Mouse (Mus musculus) lung, adult 2 months (tissue): Measurements from ENCODE around the gene Rilp. TPM values are rescaled to one million over a fixed set of nuclear protein-coding genes. Genes with fewer than 3 reads are reported as not detected.
"Not testable (repeated sequence)": the region's sequence is repeated elsewhere in the genome, so short reads cannot be mapped to it uniquely, and the experiment has no call there.

Experiments used
- DNase-seq: peaks from one replicate; pipeline ENCODE4 v3.0.0; 2022
- H3K4me1 ChIP-seq: fragments of 200-500 bp; 2 replicates; pipeline ENCODE4 v1.6.1; 2011; ENCODE audit warnings: low read length; ENCODE audit not compliant: control insufficient read depth, insufficient read depth
- H3K4me3 ChIP-seq: fragments of 200-500 bp; replicated peaks from 2 replicates; pipeline ENCODE3; 2011; ENCODE audit warnings: low read depth, mild to moderate bottlenecking, control low read depth, low read length; ENCODE audit errors: extremely low read depth
- CTCF ChIP-seq: fragments of 200-500 bp; IDR thresholded peaks from 2 replicates; pipeline ENCODE4 v1.5.1; 2011; ENCODE audit warnings: mild to moderate bottlenecking, low read length, control low read depth; ENCODE audit not compliant: insufficient read depth
- POLR2A ChIP-seq: fragments of 200-500 bp; IDR thresholded peaks from 2 replicates; pipeline ENCODE4 v1.6.1; 2011; ENCODE audit warnings: low read depth, mild to moderate bottlenecking, control low read depth, low read length, borderline replicate concordance; ENCODE audit errors: extremely low read depth
- WGBS: fragments of 180-500 bp; shearing (Covaris S2); methylation state at CpG from one replicate; pipeline ENCODE4 v1.1.7; 2018; 5-methylcytosine and 5-hydroxymethylcytosine counted together
- polyA plus RNA-seq: library from polyadenylated mRNA; depleted of rRNA; stranded (reverse); fragments of >200 nt; gene quantifications from 2 replicates; pipeline ENCODE4 v1.2.3, GENCODE M21; 2012; rRNA removed

Gene Rilp
- polyA plus RNA-seq, 1 experiment: 14.5 TPM

DNA sequence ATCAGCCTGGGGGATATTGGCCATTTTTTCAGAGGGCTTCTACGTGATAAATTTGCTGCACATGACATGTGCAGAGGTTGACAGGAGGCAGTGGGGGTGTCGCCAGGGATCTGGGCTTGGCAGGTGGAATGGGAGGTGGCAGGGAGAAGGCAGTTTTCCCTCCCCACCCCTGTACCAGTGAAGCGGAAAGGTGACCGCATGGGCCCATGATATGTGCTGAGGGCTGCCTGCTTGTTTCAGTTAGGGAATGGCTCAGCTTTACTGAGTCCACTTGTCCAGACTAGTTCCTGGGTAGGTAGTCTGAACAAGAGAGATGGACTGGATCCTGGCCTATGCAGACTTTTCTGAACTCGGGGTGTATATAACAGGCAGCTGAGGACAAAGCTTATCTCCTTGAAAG lies 41.4 kb downstream of the Rilp start:
- TF ChIP-seq CTCF (no peak), POLR2A (no peak)
- peaks cover 26% of the 10 kb centered on the region for H3K4me1 ChIP-seq
- 89% methylated on average over 5 of the region's 5 CpGs for WGBS
- H3K4me3 ChIP-seq: no peak overlapping the region
- DNase-seq: no peak

- no peak for DNase-seq
- TF ChIP-seq CTCF (no peak), POLR2A (no peak)
- WGBS: 24% methylated on average over 9 of the region's 9 CpGs
- Histone ChIP-seq H3K4me1 (peaks cover 26% of the 10 kb centered on the region), H3K4me3 (no peak overlapping the region)
Measured at GRCm38 (mm10) chr11:75551961-75552441, 42.1 kb downstream of the Rilp start.

DNA sequence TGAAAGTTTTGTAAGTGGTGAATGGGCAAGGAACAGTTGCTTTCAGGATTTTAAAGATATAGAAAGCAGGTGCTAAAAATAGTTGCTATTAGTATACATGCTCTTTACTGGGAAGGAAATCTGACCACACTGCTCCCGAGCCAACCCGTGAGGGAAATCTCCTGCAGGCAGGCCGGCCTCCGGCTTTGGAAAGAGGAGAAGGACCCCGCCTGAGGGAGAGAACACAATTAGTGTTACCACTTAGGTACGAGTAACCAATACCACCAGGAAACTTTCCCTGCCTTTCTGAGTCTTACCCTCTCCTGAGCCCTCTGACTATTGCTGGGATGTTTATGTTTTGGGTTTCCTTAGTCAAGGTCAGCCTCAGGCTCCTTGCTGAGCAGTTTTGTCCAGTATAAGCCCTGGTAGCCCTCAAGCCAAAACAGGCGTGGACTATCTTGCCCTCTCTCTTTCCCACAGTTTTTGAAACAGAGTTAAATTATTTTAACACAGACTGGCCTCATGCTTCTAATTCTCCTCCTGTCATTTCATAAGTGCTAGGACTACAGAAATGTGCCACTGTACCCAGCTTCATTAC lies 43.1 kb downstream of the Rilp start:
- H3K4me1 ChIP-seq: peaks cover 26% of the 10 kb centered on the region
- 34% methylated on average over 7 of the region's 7 CpGs for WGBS
- no peak for DNase-seq
- TF ChIP-seq CTCF: no peak
- TF ChIP-seq POLR2A: no peak
- H3K4me3 ChIP-seq: no peak overlapping the region

- H3K4me3 ChIP-seq, DNase-seq: not testable (repeated sequence)
- H3K4me1 ChIP-seq: peaks cover 14% of the 10 kb centered on the region
- WGBS: 95% methylated on average over 6 of the region's 6 CpGs
Measured at GRCm38 (mm10) chr11:75556006-75556405, 46.1 kb downstream of the Rilp start.

DNA sequence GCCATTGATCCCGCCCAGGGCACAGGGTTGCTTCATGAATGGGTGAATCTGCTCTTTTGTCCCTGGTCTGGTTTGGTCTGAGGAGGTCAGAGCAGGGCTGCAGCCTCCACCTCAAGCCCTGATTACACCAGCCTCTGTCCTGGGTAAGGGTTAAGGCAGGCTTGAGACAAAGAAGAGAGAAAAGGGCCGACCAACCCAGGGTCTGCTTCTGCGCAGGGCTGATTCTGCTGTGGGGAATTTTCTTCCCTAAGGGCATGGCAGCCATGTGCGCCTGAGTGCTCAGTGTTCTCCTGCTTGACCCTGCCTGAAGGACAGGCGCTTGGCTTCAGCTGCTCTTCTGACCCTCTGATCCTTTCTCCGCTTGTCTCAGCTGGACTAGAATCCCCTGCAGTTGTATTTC lies 47.2 kb downstream of the Rilp start:
- H3K4me1 ChIP-seq: peaks cover 6% of the 10 kb centered on the region; the same call in 1 of the 2 replicates
- no peak overlapping the region for H3K4me3 ChIP-seq
- WGBS: 92% methylated on average over 6 of the region's 6 CpGs
- no peak for DNase-seq
- TF ChIP-seq CTCF (no peak), POLR2A (no peak)

- Histone ChIP-seq H3K4me1 (no peaks in the 10 kb centered on the region), H3K4me3 (no peak overlapping the region)
- WGBS: 81% methylated on average over 1 of the region's 1 CpGs
- DNase-seq: no peak
- TF ChIP-seq CTCF (peak; percentile 24; the same call in 1 of the 2 replicates), POLR2A (no peak)
Measured at GRCm38 (mm10) chr11:75558101-75558500, 48.2 kb downstream of the Rilp start.

DNA sequence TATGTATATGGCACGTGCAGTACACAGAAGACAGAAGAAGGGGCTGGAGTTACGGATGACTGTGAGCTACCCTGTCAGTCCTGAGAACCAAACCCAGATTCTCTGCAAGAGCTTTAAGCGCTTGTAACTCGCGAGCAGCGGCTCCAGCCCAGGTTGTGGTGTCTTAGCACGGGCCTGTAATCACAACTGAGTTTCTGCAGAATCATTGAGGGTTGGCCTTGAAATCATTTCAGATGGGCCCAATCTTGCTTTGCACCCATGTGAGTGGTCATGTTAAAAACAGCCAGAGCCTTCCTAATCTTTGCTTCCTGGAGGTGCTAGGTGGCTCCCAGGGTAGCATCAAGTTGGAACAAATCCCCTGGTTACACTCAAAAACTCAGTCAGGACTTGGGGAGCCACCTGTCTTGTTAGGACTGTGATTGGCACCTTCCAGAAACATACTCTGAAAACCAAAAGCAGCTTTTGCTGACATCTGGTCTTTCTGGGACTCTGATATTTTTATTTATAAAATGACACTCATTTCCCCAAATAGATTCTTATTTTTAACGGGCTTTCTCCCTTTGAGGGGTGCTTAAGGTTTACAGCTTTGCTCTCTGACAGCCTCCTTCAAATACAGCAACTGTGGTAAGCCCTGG lies 50.1 kb downstream of the Rilp start:
- Histone ChIP-seq H3K4me3 (no peak overlapping the region), H3K4me1 (peaks cover 8% of the 10 kb centered on the region)
- WGBS: 82% methylated on average over 8 of the region's 8 CpGs
- DNase-seq: no peak
- TF ChIP-seq CTCF (no peak), POLR2A (no peak)

DNA sequence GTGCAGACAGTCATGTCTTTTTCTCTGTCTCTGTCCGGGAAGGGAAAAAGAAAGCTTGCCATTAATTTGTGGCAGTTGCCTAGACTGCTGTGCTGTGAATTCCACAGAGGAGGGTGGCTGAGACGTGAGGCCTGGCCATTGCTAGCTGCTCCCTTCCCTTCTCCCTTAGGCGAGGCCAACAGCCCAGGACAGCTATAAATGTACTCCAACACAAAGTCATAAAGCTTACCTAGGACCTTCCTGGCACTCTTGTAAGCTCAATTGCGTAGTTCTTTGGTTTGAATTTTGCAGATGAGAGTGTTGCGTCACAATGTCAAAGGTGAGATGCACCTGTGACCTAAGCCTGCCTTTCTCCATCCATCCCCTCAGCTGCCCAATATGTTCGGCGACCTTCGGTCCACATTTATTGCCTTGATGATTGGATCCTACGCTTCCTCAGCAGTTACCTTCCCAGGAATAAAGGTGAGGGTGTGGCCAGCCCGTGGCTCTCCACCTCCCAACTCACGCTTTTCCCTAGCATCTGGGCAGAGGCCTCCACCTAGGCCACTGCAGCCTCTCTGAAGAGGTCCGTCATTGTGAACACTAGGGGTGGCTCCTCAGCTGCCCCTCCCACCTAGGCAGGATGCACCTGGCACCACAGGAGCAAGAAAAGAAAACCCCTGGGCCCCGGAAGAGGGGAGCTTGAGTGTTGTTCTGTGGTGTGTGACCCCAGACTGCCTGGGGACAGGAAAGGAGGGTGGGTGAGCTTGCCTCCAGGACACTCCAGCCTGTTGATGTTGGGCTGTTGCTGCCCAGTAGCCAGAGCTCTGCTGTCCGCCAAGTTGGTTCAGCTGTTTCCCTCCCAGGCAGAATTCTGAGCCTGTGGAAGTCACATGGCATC lies 50.9 kb downstream of the Rilp start:
- TF ChIP-seq CTCF: no peak
- TF ChIP-seq POLR2A: no peak
- no peak for DNase-seq
- H3K4me3 ChIP-seq: no peak overlapping the region

DNA sequence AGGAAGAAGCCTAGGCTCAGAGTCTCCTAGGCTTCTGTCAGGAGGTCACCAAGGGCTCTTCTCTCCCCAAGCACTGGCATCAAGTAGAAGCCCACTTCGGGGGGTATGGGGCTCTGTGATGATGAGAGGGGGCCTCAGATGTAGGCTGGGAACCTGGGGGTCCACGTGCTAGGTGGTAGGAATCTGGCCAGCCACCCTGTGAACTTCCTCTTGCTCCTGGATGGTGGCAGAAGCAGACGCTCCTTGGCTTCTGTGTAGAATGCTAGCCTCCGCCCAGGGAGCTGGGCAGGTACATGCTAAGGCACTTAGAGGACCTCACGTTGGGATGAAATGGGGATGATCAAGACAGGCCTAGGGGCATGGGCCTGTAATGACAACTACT lies 51.5 kb downstream of the Rilp start:
- no peak for TF ChIP-seq CTCF
- no peak for TF ChIP-seq POLR2A
- Histone ChIP-seq H3K4me3 (no peak overlapping the region), H3K4me1 (peaks cover 16% of the 10 kb centered on the region)
- WGBS: 79% methylated on average over 5 of the region's 5 CpGs
- DNase-seq: no peak

More for the DNA sequence above, 50.9 kb downstream of the Rilp start:
- 70% methylated on average over 14 of the region's 14 CpGs for WGBS
- H3K4me1 ChIP-seq: peaks cover 11% of the 10 kb centered on the region

Other genes starting within 250 kb of the Rilp start
- 15.9 and 17.1 TPM in 2 replicates for gene Rpa1, start 161.8 kb upstream of the Rilp start, polyA plus RNA-seq
- gene Smyd4, start 161.7 kb upstream of the Rilp start, polyA plus RNA-seq: 3.6 and 5.2 TPM in 2 replicates
- 96.0 and 110 TPM in 2 replicates for gene Serpinf1, start 87.4 kb upstream of the Rilp start, polyA plus RNA-seq
- gene Serpinf2, start 70.5 kb upstream of the Rilp start, polyA plus RNA-seq: 0.60 and 0.82 TPM in 2 replicates
- 27.9 and 29.9 TPM in 2 replicates for gene Wdr81, start 55.4 kb upstream of the Rilp start, polyA plus RNA-seq
- gene Tlcd2, start 48.4 kb upstream of the Rilp start, polyA plus RNA-seq: 15.3 and 29.6 TPM in 2 replicates
- gene Prpf8, start 23.3 kb upstream of the Rilp start, polyA plus RNA-seq: 67.9 and 90.2 TPM in 2 replicates
- gene Scarf1, start 3.4 kb downstream of the Rilp start, polyA plus RNA-seq: 50.1 and 58.6 TPM in 2 replicates
- 68.2 and 78.7 TPM in 2 replicates for gene Slc43a2, start 21.6 kb downstream of the Rilp start, polyA plus RNA-seq
- 56.1 and 70.4 TPM in 2 replicates for gene Pitpna, start 78.0 kb downstream of the Rilp start, polyA plus RNA-seq
- 96.6 and 130 TPM in 2 replicates for gene Inpp5k, start 120.9 kb downstream of the Rilp start, polyA plus RNA-seq
- gene Myo1c, start 140.4 kb downstream of the Rilp start, polyA plus RNA-seq: 216 and 256 TPM in 2 replicates
- gene Crk, start 169.2 kb downstream of the Rilp start, polyA plus RNA-seq: 49.5 and 140 TPM in 2 replicates
- gene Ywhae, start 222.8 kb downstream of the Rilp start, polyA plus RNA-seq: 110 and 177 TPM in 2 replicates